Mouse (Mus musculus): ENCODE results near the gene Chst14. TPM values are rescaled to one million over a fixed set of nuclear protein-coding genes. Genes with fewer than 3 reads are reported as not detected.

The Chst14 gene
- total RNA-seq, 1 experiment from 2014 or later: 0.81 TPM

GRCm38 (mm10) chr2:118902051-118903025, 24.0 kb upstream of the Chst14 start:
- ATAC-seq (ENCODE audit: extremely low read depth, insufficient number of reproducible peaks, low FRiP score, poor library complexity, severe bottlenecking): no peak

DNA sequence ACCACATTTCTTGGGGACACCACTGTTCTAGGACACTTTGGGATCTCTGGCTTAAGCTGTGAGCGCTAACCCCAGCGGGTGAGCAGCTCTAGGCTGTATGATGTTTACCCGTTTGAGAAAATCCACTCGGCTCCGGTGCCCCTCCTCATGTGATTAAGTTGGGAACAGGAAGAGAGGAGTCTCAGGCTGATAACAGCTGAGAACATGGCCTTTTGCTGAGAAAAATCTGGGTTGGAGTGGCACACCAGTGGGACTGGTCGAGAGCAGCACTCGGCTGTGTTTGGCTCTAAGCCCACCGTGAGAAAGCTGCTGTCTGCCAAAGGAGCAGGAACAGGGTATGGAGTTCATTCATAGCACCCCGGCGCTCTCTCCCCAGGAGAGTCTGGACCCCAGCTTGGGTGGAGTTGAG, 23.0 kb upstream of the Chst14 start:
- no peak for ATAC-seq (ENCODE audit: extremely low read depth, insufficient number of reproducible peaks, low FRiP score, poor library complexity, severe bottlenecking)

GRCm38 (mm10) chr2:118905433-118906117, 20.7 kb upstream of the Chst14 start:
- peak; percentile 50 for ATAC-seq (ENCODE audit: extremely low read depth, insufficient number of reproducible peaks, low FRiP score, poor library complexity, severe bottlenecking)

DNA sequence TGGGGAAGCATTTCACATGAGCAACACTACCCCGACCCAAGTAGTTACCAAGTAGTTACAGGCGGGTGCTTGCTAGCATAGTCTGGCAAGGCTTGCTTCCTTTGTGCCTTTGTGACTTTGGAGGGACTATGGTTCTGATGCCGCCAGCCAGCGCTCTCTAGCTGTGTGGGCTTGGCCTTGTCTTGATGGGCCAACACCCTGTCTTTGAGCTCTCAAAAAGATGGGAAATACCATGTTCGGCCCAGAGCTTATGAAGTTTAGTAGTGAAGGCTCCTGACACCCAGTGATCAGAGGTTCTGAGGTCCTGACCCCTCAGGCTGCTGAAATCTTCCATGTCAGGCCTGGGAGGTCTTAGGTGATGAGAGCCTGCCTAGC, 20.2 kb upstream of the Chst14 start:
- ATAC-seq (ENCODE audit: extremely low read depth, insufficient number of reproducible peaks, low FRiP score, poor library complexity, severe bottlenecking): no peak

- no peak for ATAC-seq (ENCODE audit: extremely low read depth, insufficient number of reproducible peaks, low FRiP score, poor library complexity, severe bottlenecking)
Observed at GRCm38 (mm10) chr2:118907781-118908180, 18.5 kb upstream of the Chst14 start.

DNA sequence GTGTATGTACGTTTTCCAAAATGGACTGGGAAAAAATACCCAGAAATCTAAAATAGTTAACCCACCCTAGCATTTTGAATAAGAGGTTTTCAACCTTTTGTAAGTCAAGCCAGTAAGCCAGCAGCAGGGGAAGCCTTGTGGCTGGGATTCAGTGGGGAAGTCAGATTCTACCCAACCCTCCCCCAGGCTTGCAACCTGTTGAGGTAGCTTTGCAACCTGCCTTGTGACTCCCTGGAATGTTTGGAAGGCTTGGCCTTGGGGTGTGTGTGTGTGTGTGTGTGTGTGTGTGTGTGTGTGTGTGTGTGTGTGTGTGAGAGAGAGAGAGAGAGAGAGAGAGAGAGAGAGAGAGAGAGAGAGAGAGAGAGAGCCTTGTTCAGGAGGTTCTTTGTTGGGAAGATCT, 17.1 kb upstream of the Chst14 start:
- ATAC-seq (ENCODE audit: extremely low read depth, insufficient number of reproducible peaks, low FRiP score, poor library complexity, severe bottlenecking): no peak

- ATAC-seq (ENCODE audit: extremely low read depth, insufficient number of reproducible peaks, low FRiP score, poor library complexity, severe bottlenecking): no peak
Observed at GRCm38 (mm10) chr2:118910605-118911278, 15.6 kb upstream of the Chst14 start.

GRCm38 (mm10) chr2:118912706-118913105, 13.6 kb upstream of the Chst14 start:
- ATAC-seq (ENCODE audit: extremely low read depth, insufficient number of reproducible peaks, low FRiP score, poor library complexity, severe bottlenecking): no peak

DNA sequence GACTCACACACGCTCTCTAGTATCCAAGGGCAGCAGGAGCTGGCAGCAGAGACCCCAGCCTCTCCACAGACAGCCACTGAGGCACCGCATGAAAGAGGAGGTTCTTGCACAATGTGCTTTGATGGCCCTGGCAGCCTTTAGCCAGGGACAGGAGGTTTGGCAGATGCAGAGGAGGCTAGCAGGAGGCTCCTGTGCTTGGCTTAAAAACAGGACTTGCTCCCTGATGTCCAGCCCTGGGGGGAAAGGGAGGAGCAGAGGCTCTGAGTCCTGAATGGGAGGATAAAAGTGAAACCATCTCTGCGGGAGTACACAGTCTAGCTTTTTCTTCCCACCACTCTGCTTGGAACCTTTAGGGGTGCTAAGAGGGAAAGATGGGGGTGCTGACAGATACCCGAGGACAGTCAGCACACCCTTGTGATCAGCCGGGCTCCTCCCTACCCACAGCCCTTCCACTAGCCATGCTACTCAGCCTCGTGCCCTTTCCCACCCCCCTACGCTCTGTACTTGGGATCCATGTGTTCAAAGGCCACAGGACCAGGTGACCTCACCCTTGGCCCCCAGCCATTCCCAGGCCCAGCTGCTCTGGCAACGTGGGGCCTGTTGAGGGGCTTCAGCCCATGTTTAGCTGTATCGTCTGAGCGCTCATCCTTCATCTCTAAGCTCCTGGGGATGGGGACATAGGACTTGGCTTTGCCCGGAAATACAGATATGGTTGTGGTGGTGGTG, 12.6 kb upstream of the Chst14 start:
- no peak for ATAC-seq (ENCODE audit: extremely low read depth, insufficient number of reproducible peaks, low FRiP score, poor library complexity, severe bottlenecking)

DNA sequence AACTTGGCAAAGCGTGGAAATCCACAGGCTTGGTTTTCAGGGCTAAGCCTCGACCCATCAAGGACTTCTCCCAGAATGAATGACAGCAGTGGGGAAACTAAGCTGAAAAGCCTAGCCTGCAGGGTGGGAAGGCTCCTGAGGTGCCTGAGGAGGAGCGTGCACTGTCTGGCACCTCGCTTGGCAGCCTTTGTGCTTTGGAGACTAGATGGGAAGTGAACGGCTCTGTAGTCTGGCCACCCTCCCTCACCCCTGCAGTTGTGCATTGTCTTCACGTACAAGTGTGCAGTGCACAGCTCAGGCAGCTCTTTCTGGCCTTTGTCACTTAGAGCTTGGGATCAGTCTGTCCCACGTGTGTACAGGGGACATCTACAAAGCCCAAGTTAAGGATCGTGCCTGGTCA, 11.6 kb upstream of the Chst14 start:
- no peak for ATAC-seq (ENCODE audit: extremely low read depth, insufficient number of reproducible peaks, low FRiP score, poor library complexity, severe bottlenecking)

DNA sequence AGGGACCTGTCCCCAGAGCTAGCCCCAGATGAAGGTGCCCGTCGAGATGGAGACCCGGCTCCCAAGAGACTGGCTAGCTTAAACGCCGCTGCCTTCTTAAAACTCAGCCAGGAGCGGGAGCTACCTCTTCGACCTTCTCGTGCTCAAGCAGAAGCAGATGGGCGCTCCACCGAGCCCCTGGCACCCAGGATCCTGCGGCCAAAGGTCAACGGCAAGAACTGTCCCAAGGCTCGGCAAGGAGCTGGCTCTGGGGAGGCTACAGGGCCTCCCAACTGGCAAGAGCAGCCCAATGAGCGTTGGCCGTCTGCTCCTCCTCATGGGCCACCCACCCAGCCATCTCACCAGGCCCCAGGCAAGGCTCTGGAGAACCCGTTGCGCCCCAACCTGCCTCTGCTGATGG, 9.9 kb upstream of the Chst14 start:
- ATAC-seq (ENCODE audit: extremely low read depth, insufficient number of reproducible peaks, low FRiP score, poor library complexity, severe bottlenecking): no peak

- no peak for ATAC-seq (ENCODE audit: extremely low read depth, insufficient number of reproducible peaks, low FRiP score, poor library complexity, severe bottlenecking)
Observed at GRCm38 (mm10) chr2:118918543-118918942, 7.8 kb upstream of the Chst14 start.

DNA sequence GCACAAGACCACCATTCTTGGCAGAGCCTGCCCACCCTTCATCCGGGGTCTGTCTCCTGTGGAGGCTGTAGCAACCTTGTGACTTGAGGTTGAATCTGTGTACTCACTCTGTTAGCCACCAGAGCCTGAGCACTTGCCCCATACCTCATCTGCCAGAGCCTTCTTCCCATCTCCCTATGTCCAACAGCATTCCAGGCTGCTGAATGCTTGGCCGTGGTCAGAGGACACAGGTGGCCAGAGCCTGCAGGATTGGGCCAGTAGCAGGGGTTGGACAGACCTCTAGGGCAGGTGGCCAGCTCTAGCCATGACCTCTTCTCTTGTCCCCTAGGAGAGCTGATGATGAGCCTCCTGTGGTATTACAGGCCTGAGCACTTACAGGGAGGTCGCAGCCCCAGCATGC, 5.9 kb upstream of the Chst14 start:
- no peak for ATAC-seq (ENCODE audit: extremely low read depth, insufficient number of reproducible peaks, low FRiP score, poor library complexity, severe bottlenecking)

GRCm38 (mm10) chr2:118925952-118926351, 344 bp upstream of the Chst14 start:
- no peak for ATAC-seq (ENCODE audit: extremely low read depth, insufficient number of reproducible peaks, low FRiP score, poor library complexity, severe bottlenecking)

- no peak for ATAC-seq (ENCODE audit: extremely low read depth, insufficient number of reproducible peaks, low FRiP score, poor library complexity, severe bottlenecking)
Observed at GRCm38 (mm10) chr2:118926998-118927739, 873 bp downstream of the Chst14 start.

- peak; percentile 73; the same call in 1 of the 2 replicates for ATAC-seq (ENCODE audit: extremely low read depth, insufficient number of reproducible peaks, low FRiP score, poor library complexity, severe bottlenecking)
Observed at GRCm38 (mm10) chr2:118941341-118941740, 15.0 kb downstream of the Chst14 start.

GRCm38 (mm10) chr2:118943232-118943631, 16.9 kb downstream of the Chst14 start:
- no peak for ATAC-seq (ENCODE audit: extremely low read depth, insufficient number of reproducible peaks, low FRiP score, poor library complexity, severe bottlenecking)

GRCm38 (mm10) chr2:118948818-118949217, 22.5 kb downstream of the Chst14 start:
- ATAC-seq (ENCODE audit: extremely low read depth, insufficient number of reproducible peaks, low FRiP score, poor library complexity, severe bottlenecking): no peak
